Mouse (Mus musculus) limb, embryonic 15.5 days (tissue): Measurements from ENCODE around the gene Clpp. TPM values are rescaled to one million over a fixed set of nuclear protein-coding genes. Genes with fewer than 3 reads are reported as not detected.

Source experiments
- ATAC-seq: fragments of 200-750 bp; cut with Nextera tagmentation; 2 replicates; pipeline ENCODE4 v1.8.0; 2017; ENCODE audit warnings: low read depth, moderate TSS enrichment; ENCODE audit not compliant: insufficient number of reproducible peaks, low FRiP score, low TSS enrichment
- H3K27ac ChIP-seq: fragments of 300-500 bp; sonication (generic); 2 replicates; pipeline ENCODE4 v1.5.1; 2015; ENCODE audit warnings: moderate library complexity, mild to moderate bottlenecking, inconsistent platforms
- H3K27me3 ChIP-seq: fragments of 300-500 bp; sonication (generic); 2 replicates; pipeline ENCODE4 v1.6.1; 2015; ENCODE audit warnings: inconsistent platforms
- H3K36me3 ChIP-seq: fragments of 300-500 bp; sonication (generic); 2 replicates; pipeline ENCODE4 v1.6.1; 2015; ENCODE audit warnings: inconsistent platforms
- H3K4me1 ChIP-seq: fragments of 300-500 bp; sonication (generic); 2 replicates; pipeline ENCODE4 v1.6.1; 2015; ENCODE audit warnings: inconsistent platforms
- H3K4me2 ChIP-seq: fragments of 300-500 bp; sonication (generic); 2 replicates; pipeline ENCODE4 v1.6.1; 2015; ENCODE audit warnings: mild to moderate bottlenecking, inconsistent platforms
- H3K4me3 ChIP-seq: fragments of 300-500 bp; sonication (generic); 2 replicates; pipeline ENCODE4 v1.5.1; 2015; ENCODE audit warnings: mild to moderate bottlenecking, inconsistent platforms
- H3K9ac ChIP-seq: fragments of 300-500 bp; sonication (generic); 2 replicates; pipeline ENCODE4 v1.6.1; 2015; ENCODE audit warnings: inconsistent platforms
- H3K9me3 ChIP-seq: fragments of 300-500 bp; sonication (generic); 2 replicates; pipeline ENCODE4 v1.6.1; 2016; ENCODE audit warnings: inconsistent platforms
- WGBS: fragments of 180-500 bp; shearing (Covaris S2); methylation state at CpG from one replicate; pipeline ENCODE4 v1.1.7; 2015; 5-methylcytosine and 5-hydroxymethylcytosine counted together
- polyA plus RNA-seq: library from polyadenylated mRNA; unstranded; fragments of >200 nt; fragmentation: Nextera tagmentation; extraction: Ambion mirVana; gene quantifications from 2 replicates; pipeline ENCODE4 v1.2.1, GENCODE M21; 2015

The Clpp gene
- 136 and 142 TPM in 2 replicates for polyA plus RNA-seq

- H3K27me3 ChIP-seq: no peaks in the 10 kb centered on the region
- H3K36me3 ChIP-seq: peaks cover 38% of the 10 kb centered on the region
- H3K9ac ChIP-seq: peak within 1 kb of the TSS; percentile 83
- under 1% methylated on average over 52 of the region's 52 CpGs for WGBS
- H3K4me3 ChIP-seq: peak within 1 kb of the TSS; percentile 85
- peak within 1 kb of the TSS; percentile 78 for H3K27ac ChIP-seq
- H3K9me3 ChIP-seq: no peaks in the 10 kb centered on the region
- peaks cover 12% of the 10 kb centered on the region for H3K4me1 ChIP-seq
- peak within 1 kb of the TSS; percentile 72 for H3K4me2 ChIP-seq
- ATAC-seq: peak; percentile 96
These were observed at the start of gene Clpp for GRCm38 (mm10) chr17:56990115-56990746. Gene Clpp, plus strand, starts transcription at chr17:56990305.

GRCm38 (mm10) chr17:56950915-56951314 is 39.2 kb upstream of the Clpp start:
- Histone ChIP-seq H3K27me3 (no peaks in the 10 kb centered on the region; the same call in 1 of the 2 replicates), H3K9ac (no peak overlapping the region), H3K4me2 (no peak overlapping the region), H3K27ac (no peak overlapping the region), H3K9me3 (no peaks in the 10 kb centered on the region), H3K36me3 (no peaks in the 10 kb centered on the region), H3K4me1 (no peaks in the 10 kb centered on the region), H3K4me3 (no peak overlapping the region)
- ATAC-seq: no peak
- WGBS: 13% methylated on average over 3 of the region's 3 CpGs

GRCm38 (mm10) chr17:56952639-56953038 is 37.5 kb upstream of the Clpp start:
- Histone ChIP-seq H3K9ac (no peak overlapping the region), H3K4me1 (no peaks in the 10 kb centered on the region), H3K36me3 (no peaks in the 10 kb centered on the region), H3K9me3 (no peaks in the 10 kb centered on the region), H3K27me3 (no peaks in the 10 kb centered on the region), H3K4me3 (no peak overlapping the region), H3K4me2 (no peak overlapping the region), H3K27ac (no peak overlapping the region)
- ATAC-seq: no peak
- WGBS: 100% methylated on average over 1 of the region's 1 CpGs

GRCm38 (mm10) chr17:56954871-56955270 is 35.2 kb upstream of the Clpp start:
- Histone ChIP-seq H3K27me3 (no peaks in the 10 kb centered on the region), H3K4me2 (no peak overlapping the region), H3K9ac (no peak overlapping the region), H3K9me3 (no peaks in the 10 kb centered on the region), H3K27ac (no peak overlapping the region), H3K4me3 (no peak overlapping the region), H3K4me1 (no peaks in the 10 kb centered on the region), H3K36me3 (no peaks in the 10 kb centered on the region)
- ATAC-seq: no peak
- 79% methylated on average over 7 of the region's 7 CpGs for WGBS

- no peak overlapping the region for H3K27ac ChIP-seq
- no peaks in the 10 kb centered on the region for H3K9me3 ChIP-seq
- WGBS: 27% methylated on average over 11 of the region's 11 CpGs
- H3K4me1 ChIP-seq: no peaks in the 10 kb centered on the region
- no peak overlapping the region for H3K4me3 ChIP-seq
- ATAC-seq: 0 out of 2 replicates have a peak, but pooled peaks have one; percentile 65
- no peak overlapping the region for H3K4me2 ChIP-seq
- no peaks in the 10 kb centered on the region for H3K27me3 ChIP-seq
- H3K36me3 ChIP-seq: no peaks in the 10 kb centered on the region
- H3K9ac ChIP-seq: no peak overlapping the region
These were observed 32.2 kb upstream of the Clpp start for GRCm38 (mm10) chr17:56957763-56958429.

- Histone ChIP-seq H3K27ac (no peak overlapping the region), H3K4me1 (no peaks in the 10 kb centered on the region), H3K9ac (no peak overlapping the region), H3K9me3 (no peaks in the 10 kb centered on the region), H3K4me2 (no peak overlapping the region), H3K36me3 (no peaks in the 10 kb centered on the region), H3K27me3 (no peaks in the 10 kb centered on the region), H3K4me3 (no peak overlapping the region)
- WGBS: 76% methylated on average over 4 of the region's 4 CpGs
- ATAC-seq: no peak
These were observed 31.4 kb upstream of the Clpp start for GRCm38 (mm10) chr17:56958667-56959066.

GRCm38 (mm10) chr17:56961880-56962279 is 28.2 kb upstream of the Clpp start:
- Histone ChIP-seq H3K36me3 (no peaks in the 10 kb centered on the region), H3K4me3 (no peak overlapping the region), H3K27ac (no peak overlapping the region), H3K9ac (no peak overlapping the region), H3K9me3 (no peaks in the 10 kb centered on the region), H3K27me3 (no peaks in the 10 kb centered on the region), H3K4me1 (no peaks in the 10 kb centered on the region), H3K4me2 (no peak overlapping the region)
- ATAC-seq: no peak
- WGBS: 88% methylated on average over 4 of the region's 4 CpGs

GRCm38 (mm10) chr17:56962642-56963405 is 27.3 kb upstream of the Clpp start:
- no peak overlapping the region for H3K4me2 ChIP-seq
- no peaks in the 10 kb centered on the region for H3K9me3 ChIP-seq
- H3K4me3 ChIP-seq: no peak overlapping the region
- WGBS: 79% methylated on average over 5 of the region's 5 CpGs
- no peak overlapping the region for H3K27ac ChIP-seq
- no peaks in the 10 kb centered on the region for H3K4me1 ChIP-seq
- no peak overlapping the region for H3K9ac ChIP-seq
- no peak for ATAC-seq
- no peaks in the 10 kb centered on the region for H3K36me3 ChIP-seq
- no peaks in the 10 kb centered on the region for H3K27me3 ChIP-seq

GRCm38 (mm10) chr17:56963646-56964045 is 26.5 kb upstream of the Clpp start:
- Histone ChIP-seq H3K27me3 (no peaks in the 10 kb centered on the region), H3K4me2 (no peak overlapping the region), H3K9me3 (no peaks in the 10 kb centered on the region), H3K9ac (no peak overlapping the region), H3K4me1 (no peaks in the 10 kb centered on the region), H3K27ac (no peak overlapping the region), H3K36me3 (no peaks in the 10 kb centered on the region), H3K4me3 (no peak overlapping the region)
- 79% methylated on average over 6 of the region's 6 CpGs for WGBS
- ATAC-seq: no peak

GRCm38 (mm10) chr17:56969321-56969720 is 20.8 kb upstream of the Clpp start:
- Histone ChIP-seq H3K9me3 (no peaks in the 10 kb centered on the region), H3K27ac (no peak overlapping the region), H3K4me1 (no peaks in the 10 kb centered on the region), H3K27me3 (0 out of 2 replicates have a peak, but pooled peaks cover 11% of the 10 kb centered on the region), H3K4me3 (no peak overlapping the region), H3K9ac (no peak overlapping the region), H3K36me3 (no peaks in the 10 kb centered on the region), H3K4me2 (no peak overlapping the region)
- 54% methylated on average over 3 of the region's 3 CpGs for whole genome bisulfite sequencing
- ATAC-seq: no peak

GRCm38 (mm10) chr17:56970081-56970480 is 20.0 kb upstream of the Clpp start:
- Histone ChIP-seq H3K4me2 (no peak overlapping the region), H3K4me3 (no peak overlapping the region), H3K9ac (no peak overlapping the region), H3K9me3 (no peaks in the 10 kb centered on the region), H3K36me3 (no peaks in the 10 kb centered on the region), H3K27me3 (0 out of 2 replicates have a peak, but pooled peaks cover 11% of the 10 kb centered on the region), H3K4me1 (no peaks in the 10 kb centered on the region; the same call in 1 of the 2 replicates), H3K27ac (no peak overlapping the region)
- no peak for ATAC-seq
- 66% methylated on average over 5 of the region's 5 CpGs for WGBS
